Mouse (Mus musculus) kidney, embryonic 15.5 days (tissue): ENCODE results near the gene Nudt3. TPM values are rescaled to one million over a fixed set of nuclear protein-coding genes. Genes with fewer than 3 reads are reported as not detected.

Experiments used
- ATAC-seq: fragments of 200-750 bp; cut with Nextera tagmentation; replicated peaks from 2 replicates; pipeline ENCODE4 v1.8.0; 2017; ENCODE audit warnings: moderate TSS enrichment; ENCODE audit not compliant: low FRiP score
- H3K27ac ChIP-seq: fragments of 300-500 bp; sonication (generic); 2 replicates; pipeline ENCODE4 v1.5.1; 2015; ENCODE audit warnings: mild to moderate bottlenecking, inconsistent platforms
- H3K27me3 ChIP-seq: fragments of 300-500 bp; sonication (generic); 2 replicates; pipeline ENCODE4 v1.6.1; 2015; ENCODE audit warnings: inconsistent platforms
- H3K36me3 ChIP-seq: fragments of 300-500 bp; sonication (generic); 2 replicates; pipeline ENCODE4 v1.6.1; 2015; ENCODE audit warnings: inconsistent platforms
- H3K4me1 ChIP-seq: fragments of 300-500 bp; sonication (generic); 2 replicates; pipeline ENCODE4 v1.6.1; 2015; ENCODE audit warnings: inconsistent platforms
- H3K4me2 ChIP-seq: fragments of 300-500 bp; sonication (generic); 2 replicates; pipeline ENCODE4 v1.6.1; 2015; ENCODE audit warnings: moderate library complexity, mild to moderate bottlenecking, inconsistent platforms
- H3K4me3 ChIP-seq: fragments of 300-500 bp; sonication (generic); replicated peaks from 2 replicates; pipeline ENCODE4 v1.5.1; 2015; ENCODE audit warnings: mild to moderate bottlenecking, inconsistent platforms
- H3K9ac ChIP-seq: fragments of 300-500 bp; sonication (generic); 2 replicates; pipeline ENCODE4 v1.6.1; 2015; ENCODE audit warnings: mild to moderate bottlenecking, inconsistent platforms
- H3K9me3 ChIP-seq: fragments of 300-500 bp; sonication (generic); replicated peaks from 2 replicates; pipeline ENCODE4 v1.6.1; 2016; ENCODE audit warnings: inconsistent platforms
- WGBS: fragments of 180-500 bp; shearing (Covaris S2); methylation state at CpG from one replicate; pipeline ENCODE4 v1.1.7; 2015; ENCODE audit warnings: mixed read lengths; 5-methylcytosine and 5-hydroxymethylcytosine counted together
- polyA plus RNA-seq: library from polyadenylated mRNA; unstranded; fragments of >200 nt; fragmentation: Nextera tagmentation; extraction: Ambion mirVana; gene quantifications from 2 replicates; pipeline ENCODE4 v1.2.1, GENCODE M21; 2015

Nudt3 gene
- polyA plus RNA-seq, 1 experiment from 2014 or later: 81.5 TPM

DNA sequence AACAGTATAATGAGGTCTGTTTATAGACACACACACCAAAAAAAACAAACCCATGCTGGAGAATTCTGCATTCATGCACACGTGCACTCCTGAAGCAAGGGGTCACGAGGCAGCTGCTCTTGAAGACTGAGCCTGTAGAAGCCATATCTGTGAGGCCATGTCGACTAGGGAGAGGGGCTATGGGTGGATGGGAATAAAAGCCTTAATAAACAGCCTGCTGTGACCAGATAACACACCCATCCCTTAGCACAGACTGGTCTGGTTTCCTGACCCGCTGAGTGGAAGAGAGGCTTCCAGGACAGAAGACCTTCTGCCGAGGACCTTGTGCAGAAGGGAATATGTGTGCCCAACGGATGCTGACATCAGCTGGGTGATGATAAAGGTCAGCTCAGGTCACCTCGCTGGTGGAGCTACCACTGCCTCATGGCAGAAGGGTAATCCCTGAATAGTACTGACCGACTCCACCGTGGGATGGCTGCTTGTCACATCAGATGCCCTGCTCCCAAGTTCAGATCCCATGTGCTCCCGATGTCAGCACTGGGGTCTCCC is 49.4 kb downstream of the Nudt3 start:
- Histone ChIP-seq H3K9me3 (no peaks in the 10 kb centered on the region), H3K27ac (no peak overlapping the region), H3K9ac (no peak overlapping the region), H3K27me3 (no peaks in the 10 kb centered on the region), H3K4me3 (no peak overlapping the region), H3K4me2 (no peak overlapping the region), H3K36me3 (peaks cover 45% of the 10 kb centered on the region), H3K4me1 (no peaks in the 10 kb centered on the region)
- WGBS: 80% methylated on average over 10 of the region's 10 CpGs
- ATAC-seq: no peak

DNA sequence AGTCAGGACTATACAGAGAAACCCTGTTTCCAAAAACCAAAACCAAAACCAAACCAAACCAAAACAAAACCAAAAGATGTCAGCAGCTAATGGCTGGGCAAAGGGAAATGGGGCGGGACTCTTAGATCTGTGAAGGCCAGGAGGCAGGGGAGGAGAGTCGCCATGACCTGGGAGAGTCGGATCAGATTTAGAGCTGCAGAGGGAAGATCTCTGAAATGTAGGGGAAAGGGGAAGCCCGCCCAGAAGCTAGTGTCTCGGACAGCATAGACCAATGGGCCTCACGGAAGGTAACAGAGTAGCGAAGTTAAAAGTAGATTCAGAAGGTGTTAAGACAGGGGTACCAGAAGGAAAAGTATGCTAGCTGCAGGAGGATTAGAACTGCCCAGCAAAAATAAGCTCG is 52.0 kb downstream of the Nudt3 start:
- no peak overlapping the region for H3K4me2 ChIP-seq
- no peak for ATAC-seq

DNA sequence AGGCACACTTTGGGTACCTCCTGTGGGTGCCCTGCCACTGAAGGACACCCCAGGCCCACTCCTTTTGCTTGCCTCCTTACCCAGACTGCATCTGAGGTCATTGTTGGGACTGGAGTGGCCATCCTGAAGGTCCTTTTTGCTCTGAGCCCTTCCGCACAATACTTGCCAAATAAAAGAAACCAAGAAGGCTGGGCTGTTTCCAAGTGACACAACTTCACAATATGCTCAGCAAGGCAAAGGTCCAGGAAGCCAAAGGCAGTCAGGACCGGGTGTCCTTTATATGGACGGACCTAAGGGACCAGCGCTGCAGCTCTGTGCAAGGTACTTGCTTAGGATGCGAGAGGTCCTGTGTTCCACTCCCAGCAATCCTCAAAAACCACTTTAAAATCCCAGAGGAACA is 55.1 kb downstream of the Nudt3 start:
- WGBS: 86% methylated on average over 5 of the region's 5 CpGs
- ATAC-seq: no peak
- H3K36me3 ChIP-seq: peaks cover 9% of the 10 kb centered on the region; the same call in 1 of the 2 replicates

More for the DNA sequence above, 52.0 kb downstream of the Nudt3 start:
- Histone ChIP-seq H3K27ac (no peak overlapping the region), H3K9me3 (no peaks in the 10 kb centered on the region), H3K27me3 (no peaks in the 10 kb centered on the region), H3K9ac (no peak overlapping the region), H3K4me3 (no peak overlapping the region), H3K4me1 (peaks cover 5% of the 10 kb centered on the region), H3K36me3 (peaks cover 24% of the 10 kb centered on the region)
- whole genome bisulfite sequencing: 67% methylated on average over 8 of the region's 8 CpGs

DNA sequence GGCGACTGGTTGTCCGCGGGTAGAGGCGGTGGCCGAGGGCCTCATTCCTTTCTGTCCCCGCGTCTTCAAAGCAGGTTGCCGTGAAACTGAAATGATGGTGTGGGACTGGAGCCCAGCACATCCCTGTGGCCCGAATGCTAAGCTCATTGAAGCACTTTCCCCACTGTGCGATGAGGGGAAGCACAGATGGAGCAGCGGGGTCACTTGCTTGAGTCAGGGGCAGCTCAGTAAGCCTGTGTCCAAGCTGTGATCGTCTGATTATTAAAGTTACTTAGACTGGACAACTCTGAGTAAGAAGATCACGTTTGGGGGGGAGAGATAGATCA is 57.4 kb downstream of the Nudt3 start:
- ATAC-seq: no peak
- Histone ChIP-seq H3K9ac (peak overlapping the region; percentile 67), H3K9me3 (no peaks in the 10 kb centered on the region), H3K4me2 (peak overlapping the region; percentile 99), H3K27ac (no peak overlapping the region), H3K27me3 (no peaks in the 10 kb centered on the region), H3K4me1 (peaks cover 36% of the 10 kb centered on the region), H3K4me3 (peak overlapping the region; percentile 56), H3K36me3 (peaks cover 17% of the 10 kb centered on the region)
- WGBS: under 1% methylated on average over 13 of the region's 13 CpGs

More for the DNA sequence above, 55.1 kb downstream of the Nudt3 start:
- Histone ChIP-seq H3K9me3 (no peaks in the 10 kb centered on the region), H3K27ac (no peak overlapping the region), H3K4me1 (peaks cover 30% of the 10 kb centered on the region), H3K27me3 (no peaks in the 10 kb centered on the region), H3K4me3 (no peak overlapping the region), H3K4me2 (no peak overlapping the region), H3K9ac (no peak overlapping the region)

DNA sequence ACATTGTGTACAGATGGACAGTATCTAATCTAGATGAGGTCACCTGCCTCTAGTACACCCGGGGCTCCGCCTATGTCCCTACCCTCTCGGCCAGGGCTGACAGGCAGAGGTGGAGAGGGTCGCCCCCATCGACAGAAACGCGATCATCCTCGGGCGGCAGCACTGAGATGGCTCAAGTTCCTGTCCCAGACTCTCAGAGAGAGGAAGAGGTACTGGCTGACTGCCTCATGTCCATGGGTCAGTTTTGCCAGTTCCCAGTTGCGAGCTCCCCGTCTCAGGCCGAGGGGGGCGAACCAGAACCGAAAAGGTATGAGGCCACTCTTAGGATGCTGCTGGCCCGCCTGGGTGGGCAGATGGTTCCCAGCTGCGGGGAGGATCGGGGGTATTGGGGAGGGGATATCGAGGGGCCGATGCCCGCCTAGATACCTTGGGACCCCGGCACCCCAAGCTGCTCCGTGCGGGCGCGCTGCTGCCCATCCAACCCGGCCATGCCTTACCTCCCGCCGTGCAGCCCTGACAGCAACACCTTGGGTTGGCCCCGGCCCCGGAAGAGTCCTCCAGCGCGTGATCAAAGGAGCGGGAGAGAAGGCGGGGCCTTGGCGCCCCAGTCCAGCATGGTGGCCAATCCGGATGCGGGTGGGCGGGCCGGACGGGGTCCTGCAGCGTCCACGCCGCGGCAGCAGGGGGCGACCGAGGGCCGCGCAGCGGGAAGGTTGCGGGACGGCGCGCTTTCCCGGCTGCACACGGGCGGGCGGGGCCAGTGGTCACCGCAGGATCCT is 57.9 kb downstream of the Nudt3 start, which contains the start of gene AI413582:
Gene AI413582, minus strand, starts transcription at position 594 of the 779 bp plus-strand sequence.
- Histone ChIP-seq H3K9me3 (no peaks in the 10 kb centered on the region), H3K4me1 (peaks cover 36% of the 10 kb centered on the region), H3K9ac (peak within 1 kb of the TSS; percentile 67), H3K27ac (peak within 1 kb of the TSS; percentile 69), H3K4me2 (peak within 1 kb of the TSS; percentile 99), H3K4me3 (peak within 1 kb of the TSS; percentile 56), H3K36me3 (peaks cover 22% of the 10 kb centered on the region), H3K27me3 (no peaks in the 10 kb centered on the region)
- under 1% methylated on average over 58 of the region's 58 CpGs for WGBS
- peak; percentile 93 for ATAC-seq

DNA sequence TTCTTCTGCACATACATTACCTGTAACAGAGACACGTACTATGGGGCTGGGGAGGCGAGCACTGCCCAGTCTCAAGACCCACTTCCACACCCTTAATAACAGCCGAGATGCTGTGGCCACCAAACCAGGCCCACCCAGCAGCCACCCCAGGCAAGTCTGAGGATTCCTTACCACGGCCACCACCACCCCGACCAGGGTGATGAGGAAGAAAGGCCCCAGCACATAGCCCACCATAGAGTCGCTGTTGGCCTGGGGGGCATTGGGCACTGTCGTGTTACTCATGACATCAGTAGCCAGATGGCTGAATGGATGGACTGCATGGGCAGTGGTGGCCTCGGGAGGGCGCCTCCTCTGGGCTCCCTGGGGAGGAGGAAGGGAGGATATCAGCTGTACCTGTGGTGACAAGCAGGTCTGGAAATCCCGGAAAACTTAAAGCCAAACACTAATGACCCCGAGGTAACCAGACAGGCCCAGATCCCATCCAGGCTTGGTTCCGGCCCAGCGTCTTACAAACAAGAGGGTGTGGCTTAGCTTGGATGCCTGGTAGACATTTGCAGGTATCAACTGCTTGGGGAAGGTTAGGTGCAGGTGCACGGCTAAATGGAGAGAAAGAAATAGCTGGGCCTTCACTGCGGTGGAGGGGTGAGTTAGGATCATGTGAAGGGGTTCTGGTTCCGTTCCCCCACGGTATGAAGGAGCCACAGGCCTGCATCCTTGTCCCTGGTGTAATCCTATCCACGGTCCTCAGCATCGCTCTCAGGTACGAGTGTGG is 58.7 kb downstream of the Nudt3 start:
- Histone ChIP-seq H3K4me2 (peak overlapping the region; percentile 99), H3K4me3 (peak overlapping the region; percentile 56), H3K9ac (peak overlapping the region; percentile 67; the same call in 1 of the 2 replicates), H3K36me3 (peaks cover 26% of the 10 kb centered on the region), H3K27me3 (no peaks in the 10 kb centered on the region), H3K27ac (peak overlapping the region; percentile 69), H3K4me1 (peaks cover 43% of the 10 kb centered on the region), H3K9me3 (no peaks in the 10 kb centered on the region)
- 0 out of 2 replicates have a peak, but pooled peaks have one; percentile 0 for ATAC-seq
- 17% methylated on average over 19 of the region's 20 CpGs for WGBS

DNA sequence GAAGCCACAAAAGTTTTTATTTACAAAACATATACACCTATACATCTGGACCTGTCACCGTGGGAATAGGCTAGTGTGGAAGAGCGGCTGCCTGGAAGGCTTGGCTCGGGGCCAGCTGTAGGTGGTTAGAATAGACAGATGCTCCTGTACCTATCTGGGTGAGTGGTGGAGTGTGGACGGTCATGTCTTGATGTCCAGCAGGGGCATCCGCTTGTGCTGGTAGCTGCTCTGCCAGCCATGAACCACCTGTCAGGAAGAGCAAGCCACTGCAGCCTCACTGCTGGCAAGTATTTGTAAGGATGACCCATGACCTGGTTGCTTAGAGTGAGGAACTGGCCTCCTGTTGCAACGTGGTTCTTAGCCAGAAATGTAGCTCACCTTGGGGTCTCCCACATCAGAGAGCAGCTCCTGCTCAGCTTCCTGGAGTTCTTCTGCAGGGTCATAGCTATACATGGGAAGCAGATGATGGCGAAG is 59.5 kb downstream of the Nudt3 start:
- no peaks in the 10 kb centered on the region for H3K9me3 ChIP-seq
- no peak for ATAC-seq
- H3K27me3 ChIP-seq: no peaks in the 10 kb centered on the region
- no peak overlapping the region for H3K27ac ChIP-seq
- peaks cover 49% of the 10 kb centered on the region for H3K4me1 ChIP-seq
- 56% methylated on average over 7 of the region's 7 CpGs for WGBS
- H3K4me2 ChIP-seq: peak overlapping the region; percentile 99; the same call in 1 of the 2 replicates
- no peak overlapping the region for H3K4me3 ChIP-seq
- H3K36me3 ChIP-seq: peaks cover 26% of the 10 kb centered on the region
- no peak overlapping the region for H3K9ac ChIP-seq

DNA sequence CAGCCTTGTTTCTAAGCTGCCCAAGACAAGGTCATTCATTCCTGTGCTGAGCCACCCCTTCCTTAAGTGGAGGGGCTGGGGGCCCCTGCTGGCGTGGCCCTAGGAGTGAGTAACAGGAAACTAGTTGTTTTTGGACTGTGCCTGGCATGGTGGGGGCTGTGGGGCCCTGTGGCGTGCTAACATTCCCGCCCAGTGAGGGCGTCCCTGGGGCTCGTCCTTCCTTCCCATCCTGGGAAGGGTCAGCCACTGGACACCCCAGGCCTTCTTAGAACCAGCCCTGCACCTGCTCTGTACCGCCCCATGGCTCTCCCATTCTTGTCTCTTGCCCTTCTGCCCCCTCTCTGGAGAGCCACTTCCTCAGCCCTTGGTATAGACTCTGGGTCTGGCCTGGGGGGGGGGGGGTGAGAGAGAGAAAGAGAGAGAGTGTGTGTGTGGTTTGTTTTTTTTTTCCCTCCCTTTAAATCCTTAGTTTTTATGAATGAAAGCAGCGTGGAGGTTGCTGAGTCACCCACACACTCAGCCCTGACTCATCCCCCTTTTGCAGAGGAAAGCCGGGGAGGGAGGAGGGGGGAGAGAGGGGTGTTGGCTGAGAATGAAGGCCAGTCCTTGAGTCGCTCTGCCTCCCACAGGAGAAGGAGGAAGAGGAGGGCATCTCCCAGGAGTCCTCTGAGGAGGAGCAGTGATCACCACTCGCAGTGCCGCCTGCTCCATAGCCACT is 61.3 kb downstream of the Nudt3 start:
- WGBS: 38% methylated on average over 8 of the region's 11 CpGs

DNA sequence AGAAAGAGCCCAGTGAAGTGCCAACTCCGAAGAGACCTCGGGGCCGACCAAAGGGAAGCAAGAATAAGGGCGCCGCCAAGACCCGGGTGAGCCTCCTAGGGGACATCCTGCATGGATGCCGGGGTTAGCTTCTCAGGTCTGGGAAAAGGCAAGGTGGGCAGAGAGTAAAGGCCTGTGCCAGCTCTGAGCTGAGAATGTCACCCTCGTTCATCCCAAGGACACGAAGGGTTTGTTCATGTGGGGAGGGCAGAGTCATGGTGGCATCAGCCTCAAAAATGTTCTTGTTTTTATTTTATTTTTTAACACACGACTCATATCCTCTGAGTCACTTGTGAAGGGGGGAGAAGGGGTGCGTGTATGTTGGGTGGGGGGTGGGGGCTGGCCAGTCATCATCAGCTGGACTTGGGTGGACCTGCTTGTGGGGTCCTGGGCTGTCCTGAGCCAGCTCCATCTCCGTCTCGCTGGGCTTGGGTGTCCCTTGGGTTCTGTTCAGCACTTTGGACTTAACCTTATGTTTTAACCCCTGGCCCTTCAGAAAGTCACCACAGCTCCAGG is 62.3 kb downstream of the Nudt3 start:
- Histone ChIP-seq H3K36me3 (peaks cover 26% of the 10 kb centered on the region), H3K9me3 (no peaks in the 10 kb centered on the region), H3K9ac (no peak overlapping the region), H3K4me1 (peaks cover 56% of the 10 kb centered on the region), H3K4me3 (no peak overlapping the region), H3K4me2 (no peak overlapping the region), H3K27ac (no peak overlapping the region), H3K27me3 (no peaks in the 10 kb centered on the region)
- WGBS: 84% methylated on average over 13 of the region's 13 CpGs
- no peak for ATAC-seq

More for the DNA sequence above, 61.3 kb downstream of the Nudt3 start:
- H3K27ac ChIP-seq: no peak overlapping the region
- peaks cover 26% of the 10 kb centered on the region for H3K36me3 ChIP-seq
- no peaks in the 10 kb centered on the region for H3K9me3 ChIP-seq
- ATAC-seq: no peak
- H3K9ac ChIP-seq: no peak overlapping the region
- peaks cover 61% of the 10 kb centered on the region for H3K4me1 ChIP-seq
- no peak overlapping the region for H3K4me2 ChIP-seq
- H3K4me3 ChIP-seq: no peak overlapping the region
- no peaks in the 10 kb centered on the region for H3K27me3 ChIP-seq

DNA sequence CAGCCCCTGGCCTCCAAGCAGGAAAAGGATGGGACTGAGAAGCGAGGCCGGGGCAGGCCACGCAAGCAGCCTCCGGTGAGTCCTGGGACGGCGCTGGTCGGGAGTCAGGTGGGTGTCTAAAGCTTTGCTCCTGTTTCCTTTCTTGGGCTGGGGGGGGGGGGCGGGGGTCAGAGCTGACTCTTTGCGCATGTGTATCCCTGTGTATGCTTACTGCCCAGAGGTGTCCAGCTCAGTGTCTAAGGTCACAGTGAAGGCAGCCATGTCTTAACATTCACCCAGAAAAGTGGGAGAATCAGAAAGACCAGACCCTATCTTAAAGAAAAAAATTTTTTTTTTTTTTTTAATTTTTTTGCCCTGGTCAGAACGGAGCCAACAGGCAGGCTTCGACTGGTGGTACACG is 63.7 kb downstream of the Nudt3 start:
- no peak for ATAC-seq
- Histone ChIP-seq H3K9me3 (no peaks in the 10 kb centered on the region), H3K4me1 (peaks cover 60% of the 10 kb centered on the region), H3K36me3 (peaks cover 26% of the 10 kb centered on the region), H3K9ac (no peak overlapping the region), H3K4me2 (peak overlapping the region; percentile 90), H3K4me3 (no peak overlapping the region), H3K27me3 (no peaks in the 10 kb centered on the region), H3K27ac (no peak overlapping the region)
- 61% methylated on average over 8 of the region's 12 CpGs for WGBS

DNA sequence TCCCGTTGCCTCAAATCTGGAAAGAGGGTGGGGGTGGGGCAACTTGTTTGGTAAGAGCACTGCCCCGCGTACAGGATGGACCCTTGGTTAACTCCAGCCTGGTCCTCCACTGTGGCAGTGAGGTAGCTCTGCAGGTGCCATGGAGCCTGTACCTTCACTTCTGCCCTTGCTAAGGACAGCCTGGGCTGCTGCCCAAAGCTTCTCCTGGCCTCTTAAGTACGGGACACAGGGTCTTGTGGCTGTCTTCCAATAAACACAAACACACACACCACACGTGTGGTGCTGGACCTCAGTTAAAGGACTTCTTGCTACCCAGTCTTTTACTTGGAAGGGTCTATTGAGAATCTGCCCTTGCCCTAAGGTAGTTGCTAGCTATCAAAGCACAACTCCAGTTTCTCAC is 64.5 kb downstream of the Nudt3 start:
- peaks cover 23% of the 10 kb centered on the region for H3K36me3 ChIP-seq
- no peaks in the 10 kb centered on the region for H3K27me3 ChIP-seq
- peaks cover 58% of the 10 kb centered on the region for H3K4me1 ChIP-seq
- H3K27ac ChIP-seq: 0 out of 2 replicates have a peak overlapping the region, but pooled peaks have one; percentile 14
- H3K4me2 ChIP-seq: peak overlapping the region; percentile 90
- 9% methylated on average over 5 of the region's 5 CpGs for WGBS
- H3K9ac ChIP-seq: peak overlapping the region; percentile 23; the same call in 1 of the 2 replicates
- no peak for ATAC-seq
- H3K9me3 ChIP-seq: no peaks in the 10 kb centered on the region
- H3K4me3 ChIP-seq: peak overlapping the region; percentile 86
